Mouse (Mus musculus): ENCODE results near the gene Ccdc182.

Ccdc182 gene

GRCm38 (mm10) chr11:88274111-88274879 is 19.6 kb upstream of the Ccdc182 start:
- H3K27me3 ChIP-seq (ENCODE audit: control insufficient read depth, insufficient read depth, low read length, poor library complexity, severe bottlenecking), result no peaks in the 10 kb centered on the region
- no peak for DNase-seq (ENCODE audit: low read depth, low spot score)
- no peaks in the 10 kb centered on the region for H3K36me3 ChIP-seq (ENCODE audit: control insufficient read depth, insufficient read depth, low read length, poor library complexity, severe bottlenecking)

- no peaks in the 10 kb centered on the region for H3K36me3 ChIP-seq (ENCODE audit: control insufficient read depth, insufficient read depth, low read length, poor library complexity, severe bottlenecking)
Measured at GRCm38 (mm10) chr11:88274901-88275498, 18.9 kb upstream of the Ccdc182 start.

GRCm38 (mm10) chr11:88275949-88276348 is 17.9 kb upstream of the Ccdc182 start:
- Histone ChIP-seq H3K36me3 (ENCODE audit: control insufficient read depth, insufficient read depth, low read length, poor library complexity, severe bottlenecking) (no peaks in the 10 kb centered on the region), H3K27me3 (ENCODE audit: control insufficient read depth, insufficient read depth, low read length, poor library complexity, severe bottlenecking) (no peaks in the 10 kb centered on the region)
- DNase-seq (ENCODE audit: low read depth, low spot score), result no peak

More at GRCm38 (mm10) chr11:88274901-88275498, 18.9 kb upstream of the Ccdc182 start:
- H3K27me3 ChIP-seq (ENCODE audit: control insufficient read depth, insufficient read depth, low read length, poor library complexity, severe bottlenecking), result no peaks in the 10 kb centered on the region
- no peak for DNase-seq (ENCODE audit: low read depth, low spot score)

- H3K27me3 ChIP-seq (ENCODE audit: control insufficient read depth, insufficient read depth, low read length, poor library complexity, severe bottlenecking), result no peaks in the 10 kb centered on the region
- DNase-seq (ENCODE audit: low read depth, low spot score), result no peak
Measured at GRCm38 (mm10) chr11:88276534-88277308, 17.1 kb upstream of the Ccdc182 start.

GRCm38 (mm10) chr11:88279006-88279405 is 14.9 kb upstream of the Ccdc182 start:
- no peaks in the 10 kb centered on the region for H3K36me3 ChIP-seq (ENCODE audit: control insufficient read depth, insufficient read depth, low read length, poor library complexity, severe bottlenecking)
- H3K27me3 ChIP-seq (ENCODE audit: control insufficient read depth, insufficient read depth, low read length, poor library complexity, severe bottlenecking), result no peaks in the 10 kb centered on the region
- no peak for DNase-seq (ENCODE audit: low read depth, low spot score)

More at GRCm38 (mm10) chr11:88276534-88277308, 17.1 kb upstream of the Ccdc182 start:
- no peaks in the 10 kb centered on the region for H3K36me3 ChIP-seq (ENCODE audit: control insufficient read depth, insufficient read depth, low read length, poor library complexity, severe bottlenecking)

- no peak for DNase-seq (ENCODE audit: low read depth, low spot score)
- Histone ChIP-seq H3K36me3 (ENCODE audit: control insufficient read depth, insufficient read depth, low read length, poor library complexity, severe bottlenecking) (no peaks in the 10 kb centered on the region), H3K27me3 (ENCODE audit: control insufficient read depth, insufficient read depth, low read length, poor library complexity, severe bottlenecking) (no peaks in the 10 kb centered on the region)
Measured at GRCm38 (mm10) chr11:88280426-88280836, 13.4 kb upstream of the Ccdc182 start.

GRCm38 (mm10) chr11:88281428-88282119 is 12.3 kb upstream of the Ccdc182 start:
- DNase-seq (ENCODE audit: low read depth, low spot score), result peak; percentile 31
- no peaks in the 10 kb centered on the region for H3K27me3 ChIP-seq (ENCODE audit: control insufficient read depth, insufficient read depth, low read length, poor library complexity, severe bottlenecking)

GRCm38 (mm10) chr11:88282516-88282915 is 11.3 kb upstream of the Ccdc182 start:
- no peak for DNase-seq (ENCODE audit: low read depth, low spot score)
- no peaks in the 10 kb centered on the region for H3K27me3 ChIP-seq (ENCODE audit: control insufficient read depth, insufficient read depth, low read length, poor library complexity, severe bottlenecking)
- H3K36me3 ChIP-seq (ENCODE audit: control insufficient read depth, insufficient read depth, low read length, poor library complexity, severe bottlenecking), result no peaks in the 10 kb centered on the region

More at GRCm38 (mm10) chr11:88281428-88282119, 12.3 kb upstream of the Ccdc182 start:
- no peaks in the 10 kb centered on the region for H3K36me3 ChIP-seq (ENCODE audit: control insufficient read depth, insufficient read depth, low read length, poor library complexity, severe bottlenecking)

- DNase-seq (ENCODE audit: low read depth, low spot score), result no peak
Measured at GRCm38 (mm10) chr11:88286019-88286418, 7.8 kb upstream of the Ccdc182 start.

GRCm38 (mm10) chr11:88288400-88288799 is 5.5 kb upstream of the Ccdc182 start:
- DNase-seq (ENCODE audit: low read depth, low spot score), result no peak
- peaks cover 1% of the 10 kb centered on the region; the same call in 1 of the 2 replicates for H3K27me3 ChIP-seq (ENCODE audit: control insufficient read depth, insufficient read depth, low read length, poor library complexity, severe bottlenecking)
- no peaks in the 10 kb centered on the region for H3K36me3 ChIP-seq (ENCODE audit: control insufficient read depth, insufficient read depth, low read length, poor library complexity, severe bottlenecking)

More at GRCm38 (mm10) chr11:88286019-88286418, 7.8 kb upstream of the Ccdc182 start:
- H3K27me3 ChIP-seq (ENCODE audit: control insufficient read depth, insufficient read depth, low read length, poor library complexity, severe bottlenecking), result peaks cover 1% of the 10 kb centered on the region; the same call in 1 of the 2 replicates
- no peaks in the 10 kb centered on the region for H3K36me3 ChIP-seq (ENCODE audit: control insufficient read depth, insufficient read depth, low read length, poor library complexity, severe bottlenecking)

- peak; percentile 5 for DNase-seq (ENCODE audit: low read depth, low spot score)
- H3K27me3 ChIP-seq (ENCODE audit: control insufficient read depth, insufficient read depth, low read length, poor library complexity, severe bottlenecking), result peaks cover 1% of the 10 kb centered on the region; the same call in 1 of the 2 replicates
- no peaks in the 10 kb centered on the region for H3K36me3 ChIP-seq (ENCODE audit: control insufficient read depth, insufficient read depth, low read length, poor library complexity, severe bottlenecking)
Measured at GRCm38 (mm10) chr11:88288805-88289340, 5.0 kb upstream of the Ccdc182 start.

- no peak for DNase-seq (ENCODE audit: low read depth, low spot score)
- no peaks in the 10 kb centered on the region for H3K36me3 ChIP-seq (ENCODE audit: control insufficient read depth, insufficient read depth, low read length, poor library complexity, severe bottlenecking)
- peaks cover 1% of the 10 kb centered on the region; the same call in 1 of the 2 replicates for H3K27me3 ChIP-seq (ENCODE audit: control insufficient read depth, insufficient read depth, low read length, poor library complexity, severe bottlenecking)
Measured at GRCm38 (mm10) chr11:88291245-88291644, 2.6 kb upstream of the Ccdc182 start.

- DNase-seq (ENCODE audit: low read depth, low spot score), result peak; percentile 9
- H3K27me3 ChIP-seq (ENCODE audit: control insufficient read depth, insufficient read depth, low read length, poor library complexity, severe bottlenecking), result peaks cover 1% of the 10 kb centered on the region; the same call in 1 of the 2 replicates
Measured at GRCm38 (mm10) chr11:88291688-88292087, 2.2 kb upstream of the Ccdc182 start.

GRCm38 (mm10) chr11:88294394-88294710 is 494 bp downstream of the Ccdc182 start:
- H3K36me3 ChIP-seq (ENCODE audit: control insufficient read depth, insufficient read depth, low read length, poor library complexity, severe bottlenecking), result no peaks in the 10 kb centered on the region
- peaks cover 1% of the 10 kb centered on the region; the same call in 1 of the 2 replicates for H3K27me3 ChIP-seq (ENCODE audit: control insufficient read depth, insufficient read depth, low read length, poor library complexity, severe bottlenecking)
- DNase-seq (ENCODE audit: low read depth, low spot score), result no peak

More at GRCm38 (mm10) chr11:88291688-88292087, 2.2 kb upstream of the Ccdc182 start:
- H3K36me3 ChIP-seq (ENCODE audit: control insufficient read depth, insufficient read depth, low read length, poor library complexity, severe bottlenecking), result no peaks in the 10 kb centered on the region
